Mouse (Mus musculus): ENCODE results near the gene Bag5. TPM values are rescaled to one million over a fixed set of nuclear protein-coding genes. Genes with fewer than 3 reads are reported as not detected.

Bag5 gene
- polyA plus RNA-seq, 1 experiment: 14.6 TPM

GRCm38 (mm10) chr12:111710091-111710490, 3.0 kb downstream of the Bag5 start:
- 87% methylated on average over 10 of the region's 10 CpGs for WGBS
- H3K36me3 ChIP-seq (ENCODE audit: control insufficient read depth, insufficient read depth, low read length): peaks cover 2% of the 10 kb centered on the region; the same call in 1 of the 2 replicates
- DNase-seq: no peak
- H3K27ac ChIP-seq (ENCODE audit: insufficient read depth, low read depth, low read length): no peak overlapping the region
- H3K27me3 ChIP-seq (replicated peaks; ENCODE audit: control insufficient read depth, insufficient read depth, low read length): no peaks in the 10 kb centered on the region
- H3K4me3 ChIP-seq (ENCODE audit: insufficient read depth, low read depth, low read length): no peak overlapping the region
- H3K4me1 ChIP-seq (ENCODE audit: control insufficient read depth, insufficient read depth, low read length): peaks cover 12% of the 10 kb centered on the region; the same call in 1 of the 2 replicates
- TF ChIP-seq POLR2A (IDR thresholded peaks at IDR 0.05; ENCODE audit: low read depth, low read length): no peak
- no peak for TF ChIP-seq CTCF (conservative IDR thresholded peaks at IDR 0.05; ENCODE audit: insufficient read depth, insufficient read length, low read depth, low read length)

GRCm38 (mm10) chr12:111708181-111708580, 4.9 kb downstream of the Bag5 start:
- no peak for TF ChIP-seq POLR2A (IDR thresholded peaks at IDR 0.05; ENCODE audit: low read depth, low read length)
- TF ChIP-seq CTCF (conservative IDR thresholded peaks at IDR 0.05; ENCODE audit: insufficient read depth, insufficient read length, low read depth, low read length): no peak
- Histone ChIP-seq H3K36me3 (ENCODE audit: control insufficient read depth, insufficient read depth, low read length) (peaks cover 2% of the 10 kb centered on the region; the same call in 1 of the 2 replicates), H3K4me3 (ENCODE audit: insufficient read depth, low read depth, low read length) (no peak overlapping the region), H3K27ac (ENCODE audit: insufficient read depth, low read depth, low read length) (peak overlapping the region; percentile 21; the same call in 1 of the 2 replicates), H3K4me1 (ENCODE audit: control insufficient read depth, insufficient read depth, low read length) (peaks cover 9% of the 10 kb centered on the region; the same call in 1 of the 2 replicates), H3K27me3 (replicated peaks; ENCODE audit: control insufficient read depth, insufficient read depth, low read length) (no peaks in the 10 kb centered on the region)
- DNase-seq: peak; percentile 37
- 66% methylated on average over 4 of the region's 4 CpGs for WGBS

GRCm38 (mm10) chr12:111705186-111705973, 7.7 kb downstream of the Bag5 start:
- TF ChIP-seq CTCF (conservative IDR thresholded peaks at IDR 0.05; ENCODE audit: insufficient read depth, insufficient read length, low read depth, low read length) (no peak), POLR2A (IDR thresholded peaks at IDR 0.05; ENCODE audit: low read depth, low read length) (no peak)
- Histone ChIP-seq H3K27ac (ENCODE audit: insufficient read depth, low read depth, low read length) (peak overlapping the region; percentile 80), H3K27me3 (replicated peaks; ENCODE audit: control insufficient read depth, insufficient read depth, low read length) (no peaks in the 10 kb centered on the region), H3K4me1 (ENCODE audit: control insufficient read depth, insufficient read depth, low read length) (peaks cover 4% of the 10 kb centered on the region; the same call in 1 of the 2 replicates), H3K4me3 (ENCODE audit: insufficient read depth, low read depth, low read length) (no peak overlapping the region), H3K36me3 (ENCODE audit: control insufficient read depth, insufficient read depth, low read length) (no peaks in the 10 kb centered on the region)
- 25% methylated on average over 15 of the region's 15 CpGs for WGBS
- peak; percentile 92 for DNase-seq

GRCm38 (mm10) chr12:111704609-111705008, 8.4 kb downstream of the Bag5 start:
- Histone ChIP-seq H3K4me1 (ENCODE audit: control insufficient read depth, insufficient read depth, low read length) (peaks cover 4% of the 10 kb centered on the region; the same call in 1 of the 2 replicates), H3K27ac (ENCODE audit: insufficient read depth, low read depth, low read length) (peak overlapping the region; percentile 78), H3K4me3 (ENCODE audit: insufficient read depth, low read depth, low read length) (no peak overlapping the region), H3K36me3 (ENCODE audit: control insufficient read depth, insufficient read depth, low read length) (no peaks in the 10 kb centered on the region), H3K27me3 (replicated peaks; ENCODE audit: control insufficient read depth, insufficient read depth, low read length) (no peaks in the 10 kb centered on the region)
- no peak for TF ChIP-seq CTCF (conservative IDR thresholded peaks at IDR 0.05; ENCODE audit: insufficient read depth, insufficient read length, low read depth, low read length)
- TF ChIP-seq POLR2A (IDR thresholded peaks at IDR 0.05; ENCODE audit: low read depth, low read length): no peak
- WGBS: 26% methylated on average over 9 of the region's 9 CpGs
- DNase-seq: peak; percentile 47

- TF ChIP-seq CTCF (conservative IDR thresholded peaks at IDR 0.05; ENCODE audit: insufficient read depth, insufficient read length, low read depth, low read length) (no peak), POLR2A (IDR thresholded peaks at IDR 0.05; ENCODE audit: low read depth, low read length) (no peak)
- 69% methylated on average over 3 of the region's 3 CpGs for WGBS
- DNase-seq: no peak
- peaks cover 4% of the 10 kb centered on the region; the same call in 1 of the 2 replicates for H3K4me1 ChIP-seq (ENCODE audit: control insufficient read depth, insufficient read depth, low read length)
- no peak overlapping the region for H3K27ac ChIP-seq (ENCODE audit: insufficient read depth, low read depth, low read length)
- no peaks in the 10 kb centered on the region for H3K36me3 ChIP-seq (ENCODE audit: control insufficient read depth, insufficient read depth, low read length)
- no peak overlapping the region for H3K4me3 ChIP-seq (ENCODE audit: insufficient read depth, low read depth, low read length)
- no peaks in the 10 kb centered on the region for H3K27me3 ChIP-seq (replicated peaks; ENCODE audit: control insufficient read depth, insufficient read depth, low read length)
These were observed 9.8 kb downstream of the Bag5 start for GRCm38 (mm10) chr12:111703301-111703700.

- Histone ChIP-seq H3K4me1 (ENCODE audit: control insufficient read depth, insufficient read depth, low read length) (peaks cover 4% of the 10 kb centered on the region; the same call in 1 of the 2 replicates), H3K27ac (ENCODE audit: insufficient read depth, low read depth, low read length) (no peak overlapping the region), H3K27me3 (replicated peaks; ENCODE audit: control insufficient read depth, insufficient read depth, low read length) (no peaks in the 10 kb centered on the region), H3K4me3 (ENCODE audit: insufficient read depth, low read depth, low read length) (no peak overlapping the region), H3K36me3 (ENCODE audit: control insufficient read depth, insufficient read depth, low read length) (no peaks in the 10 kb centered on the region)
- TF ChIP-seq CTCF (conservative IDR thresholded peaks at IDR 0.05; ENCODE audit: insufficient read depth, insufficient read length, low read depth, low read length) (no peak), POLR2A (IDR thresholded peaks at IDR 0.05; ENCODE audit: low read depth, low read length) (no peak)
- WGBS: 61% methylated on average over 9 of the region's 9 CpGs
- DNase-seq: no peak
These were observed 12.1 kb downstream of the Bag5 start for GRCm38 (mm10) chr12:111700920-111701458.

GRCm38 (mm10) chr12:111699542-111699941, 13.5 kb downstream of the Bag5 start:
- Histone ChIP-seq H3K36me3 (ENCODE audit: control insufficient read depth, insufficient read depth, low read length) (no peaks in the 10 kb centered on the region), H3K4me3 (ENCODE audit: insufficient read depth, low read depth, low read length) (no peak overlapping the region), H3K27me3 (replicated peaks; ENCODE audit: control insufficient read depth, insufficient read depth, low read length) (no peaks in the 10 kb centered on the region), H3K4me1 (ENCODE audit: control insufficient read depth, insufficient read depth, low read length) (peaks cover 8% of the 10 kb centered on the region; the same call in 1 of the 2 replicates), H3K27ac (ENCODE audit: insufficient read depth, low read depth, low read length) (no peak overlapping the region)
- no peak for TF ChIP-seq POLR2A (IDR thresholded peaks at IDR 0.05; ENCODE audit: low read depth, low read length)
- no peak for TF ChIP-seq CTCF (conservative IDR thresholded peaks at IDR 0.05; ENCODE audit: insufficient read depth, insufficient read length, low read depth, low read length)
- no peak for DNase-seq
- WGBS: 89% methylated on average over 4 of the region's 4 CpGs
